Mouse (Mus musculus) MEL (cell line): Measurements from ENCODE around the gene Bpgm. TPM values are rescaled to one million over a fixed set of nuclear protein-coding genes. Genes with fewer than 3 reads are reported as not detected.

ENCODE experiments used
- DNase-seq: peaks from one replicate; pipeline ENCODE4 v3.0.0; 2011; ENCODE audit warnings: low read depth, low spot score
- H3K27ac ChIP-seq: 2 replicates; pipeline ENCODE4 v1.5.1; 2012; ENCODE audit warnings: low read depth, mild to moderate bottlenecking, control low read depth, low read length, moderate library complexity; ENCODE audit not compliant: control insufficient read depth
- H3K27me3 ChIP-seq, 2 experiments: fragments of 150-350 bp in 1 of 2; sonication (generic) in 1 of 2; 2 replicates each; pipeline ENCODE4 v1.6.1; 2012; ENCODE audit warnings: low read length in 2 of 2, mild to moderate bottlenecking in 2 of 2, improper control_type of control experiment in 1 of 2, moderate library complexity in 1 of 2; ENCODE audit not compliant: insufficient read depth in 2 of 2, control insufficient read depth in 1 of 2
- H3K36me3 ChIP-seq, 2 experiments: 2 replicates each; pipeline ENCODE4 v1.6.1; 2012 to 2014; ENCODE audit warnings: low read length in 2 of 2, improper control_type of control experiment in 1 of 2, inconsistent platforms in 1 of 2, mild to moderate bottlenecking in 1 of 2; ENCODE audit not compliant: insufficient read depth in 2 of 2, control insufficient read depth in 1 of 2
- H3K4me1 ChIP-seq, 2 experiments: fragments of 150-350 bp in 1 of 2; sonication (generic) in 1 of 2; 2 replicates each; pipeline ENCODE4 v1.6.1; 2012; ENCODE audit warnings: low read length in 2 of 2, improper control_type of control experiment in 1 of 2, mild to moderate bottlenecking in 1 of 2; ENCODE audit not compliant: insufficient read depth in 2 of 2, control insufficient read depth in 1 of 2
- H3K4me3 ChIP-seq, 2 experiments: fragments of 150-350 bp in 1 of 2; sonication (generic) in 1 of 2; 2 replicates each; pipeline ENCODE4 v1.5.1; 2012; ENCODE audit warnings: low read depth in 2 of 2, low read length in 2 of 2, mild to moderate bottlenecking in 2 of 2, moderate library complexity in 2 of 2, control low read depth in 1 of 2, improper control_type of control experiment in 1 of 2; ENCODE audit not compliant: control insufficient read depth in 1 of 2, insufficient read depth in 1 of 2
- H3K79me2 ChIP-seq: 2 replicates; pipeline ENCODE4 v1.6.1; 2012; ENCODE audit warnings: mild to moderate bottlenecking, low read length, moderate library complexity; ENCODE audit not compliant: control insufficient read depth, poor library complexity, insufficient read depth
- H3K9ac ChIP-seq: 2 replicates; pipeline ENCODE4 v1.6.1; 2012; ENCODE audit warnings: low read depth, mild to moderate bottlenecking, control low read depth, low read length, moderate library complexity; ENCODE audit not compliant: control insufficient read depth, poor library complexity, severe bottlenecking
- H3K9me3 ChIP-seq: fragments of 150-350 bp; sonication (generic); replicated peaks from 2 replicates; pipeline ENCODE4 v1.6.1; 2012; ENCODE audit warnings: mild to moderate bottlenecking, low read length, improper control_type of control experiment, moderate library complexity; ENCODE audit not compliant: insufficient read depth
- BHLHE40 ChIP-seq: IDR thresholded peaks from 2 replicates; pipeline ENCODE4 v1.6.1; 2012; ENCODE audit warnings: low read depth, mild to moderate bottlenecking, inconsistent platforms, low read length, improper control_type of control experiment, borderline replicate concordance
- CHD1 ChIP-seq: IDR thresholded peaks from 2 replicates; pipeline ENCODE4 v1.6.1; 2012; ENCODE audit warnings: low read depth, mild to moderate bottlenecking, inconsistent platforms, low read length, improper control_type of control experiment
- CHD2 ChIP-seq: IDR thresholded peaks from 2 replicates; pipeline ENCODE4 v1.6.1; 2011; ENCODE audit warnings: low read length, improper control_type of control experiment
- CTCF ChIP-seq, 3 experiments: IDR thresholded peaks in 2 of 3; conservative IDR thresholded peaks in 1 of 3; 2 replicates each; pipeline ENCODE4 v1.5.1; 2011 to 2012; ENCODE audit warnings: low read length in 3 of 3, low read depth in 2 of 3, mild to moderate bottlenecking in 2 of 3, improper control_type of control experiment in 1 of 3, inconsistent platforms in 1 of 3, mixed read lengths in 1 of 3, moderate library complexity in 1 of 3; ENCODE audit not compliant: control insufficient read depth in 1 of 3, insufficient read depth in 1 of 3, poor library complexity in 1 of 3, severe bottlenecking in 1 of 3
- E2F4 ChIP-seq: IDR thresholded peaks from 2 replicates; pipeline ENCODE4 v1.6.1; 2011; ENCODE audit warnings: low read depth, low read length, improper control_type of control experiment, borderline replicate concordance
- ELF1 ChIP-seq: IDR thresholded peaks from 2 replicates; pipeline ENCODE4 v1.6.1; 2014; ENCODE audit warnings: low read depth, mild to moderate bottlenecking, inconsistent platforms, low read length, improper control_type of control experiment, moderate library complexity
- EP300 ChIP-seq, 2 experiments: IDR thresholded peaks; 2 replicates each; pipeline ENCODE4 v1.6.1; 2011; ENCODE audit warnings: improper control_type of control experiment in 2 of 2, low read length in 2 of 2, low read depth in 1 of 2, mild to moderate bottlenecking in 1 of 2
- ETS1 ChIP-seq: IDR thresholded peaks from 2 replicates; pipeline ENCODE4 v1.6.1; 2012; ENCODE audit warnings: low read depth, mild to moderate bottlenecking, inconsistent platforms, low read length, improper control_type of control experiment, moderate library complexity
- GABPA ChIP-seq: IDR thresholded peaks from 2 replicates; pipeline ENCODE4 v1.6.1; 2012; ENCODE audit warnings: low read depth, mild to moderate bottlenecking, inconsistent platforms, low read length, improper control_type of control experiment, moderate library complexity
- GATA1 ChIP-seq: IDR thresholded peaks from 2 replicates; pipeline ENCODE4 v1.6.1; 2011; ENCODE audit warnings: low read depth, low read length, improper control_type of control experiment
- HCFC1 ChIP-seq: IDR thresholded peaks from 2 replicates; pipeline ENCODE4 v1.6.1; 2012; ENCODE audit warnings: low read depth, mild to moderate bottlenecking, inconsistent platforms, low read length, improper control_type of control experiment, moderate library complexity
- JUND ChIP-seq: IDR thresholded peaks from 2 replicates; pipeline ENCODE4 v1.6.1; 2011; ENCODE audit warnings: low read depth, mild to moderate bottlenecking, improper control_type of control experiment, low read length
- KAT2A ChIP-seq: conservative IDR thresholded peaks from 2 replicates; pipeline ENCODE4 v1.6.1; 2012; ENCODE audit warnings: low read depth, low read length, improper control_type of control experiment, inconsistent platforms
- MAFK ChIP-seq: IDR thresholded peaks from 2 replicates; pipeline ENCODE4 v1.6.1; 2011; ENCODE audit warnings: low read depth, mild to moderate bottlenecking, low read length, improper control_type of control experiment, borderline replicate concordance
- MAX ChIP-seq: IDR thresholded peaks from 2 replicates; pipeline ENCODE4 v1.6.1; 2011; ENCODE audit warnings: low read length, improper control_type of control experiment
- MAZ ChIP-seq: IDR thresholded peaks from 2 replicates; pipeline ENCODE4 v1.6.1; 2012; ENCODE audit warnings: low read depth, mild to moderate bottlenecking, inconsistent platforms, low read length, improper control_type of control experiment
- MEF2A ChIP-seq: IDR thresholded peaks from 2 replicates; pipeline ENCODE4 v1.6.1; 2014; ENCODE audit warnings: low read depth, mild to moderate bottlenecking, inconsistent platforms, low read length, improper control_type of control experiment; ENCODE audit not compliant: poor library complexity, insufficient replicate concordance, severe bottlenecking; ENCODE audit errors: extremely low read depth
- MXI1 ChIP-seq: IDR thresholded peaks from 2 replicates; pipeline ENCODE4 v1.6.1; 2011; ENCODE audit warnings: mild to moderate bottlenecking, low read depth, low read length, improper control_type of control experiment
- MYB ChIP-seq: IDR thresholded peaks from 2 replicates; pipeline ENCODE4 v1.6.1; 2011; ENCODE audit warnings: mild to moderate bottlenecking, low read depth, low read length, improper control_type of control experiment
- MYC ChIP-seq: IDR thresholded peaks from 2 replicates; pipeline ENCODE4 v1.6.1; 2011; ENCODE audit warnings: low read depth, mild to moderate bottlenecking, low read length, improper control_type of control experiment, moderate library complexity
- NELFE ChIP-seq: IDR thresholded peaks from 2 replicates; pipeline ENCODE4 v1.6.1; 2011; ENCODE audit warnings: low read depth, low read length, improper control_type of control experiment
- POLR2A ChIP-seq, 2 experiments: IDR thresholded peaks; 2 replicates each; pipeline ENCODE4 v1.6.1; 2011 to 2012; ENCODE audit warnings: low read length in 2 of 2, mild to moderate bottlenecking in 2 of 2, control low read depth in 1 of 2, improper control_type of control experiment in 1 of 2, low read depth in 1 of 2, moderate library complexity in 1 of 2; ENCODE audit not compliant: control insufficient read depth in 1 of 2, insufficient read depth in 1 of 2, poor library complexity in 1 of 2
- POLR2AphosphoS2 ChIP-seq: IDR thresholded peaks from 2 replicates; pipeline ENCODE4 v1.6.1; 2011; ENCODE audit warnings: low read length, improper control_type of control experiment
- POLR2AphosphoS5 ChIP-seq: IDR thresholded peaks from 2 replicates; pipeline ENCODE4 v1.6.1; 2012; ENCODE audit warnings: low read depth, borderline replicate concordance, mild to moderate bottlenecking, inconsistent platforms, low read length, moderate library complexity, mixed read lengths
- RAD21 ChIP-seq: IDR thresholded peaks from 2 replicates; pipeline ENCODE4 v1.6.1; 2011; ENCODE audit warnings: mild to moderate bottlenecking, low read depth, low read length, improper control_type of control experiment
- RCOR1 ChIP-seq: IDR thresholded peaks from 2 replicates; pipeline ENCODE4 v1.6.1; 2012; ENCODE audit warnings: low read depth, mild to moderate bottlenecking, inconsistent platforms, low read length, improper control_type of control experiment
- SIN3A ChIP-seq: IDR thresholded peaks from 2 replicates; pipeline ENCODE4 v1.6.1; 2012; ENCODE audit warnings: low read length, improper control_type of control experiment, inconsistent platforms
- SMC3 ChIP-seq: IDR thresholded peaks from 2 replicates; pipeline ENCODE4 v1.6.1; 2011; ENCODE audit warnings: low read depth, low read length, improper control_type of control experiment
- TAL1 ChIP-seq: IDR thresholded peaks from 2 replicates; pipeline ENCODE4 v1.6.1; 2012; ENCODE audit warnings: mild to moderate bottlenecking, inconsistent platforms, low read length, moderate library complexity, mixed read lengths
- TCF12 ChIP-seq: IDR thresholded peaks from 2 replicates; pipeline ENCODE4 v1.6.1; 2014; ENCODE audit warnings: low read depth, mild to moderate bottlenecking, inconsistent platforms, low read length, improper control_type of control experiment, moderate library complexity
- UBTF ChIP-seq: IDR thresholded peaks from 2 replicates; pipeline ENCODE4 v1.6.1; 2012; ENCODE audit warnings: low read depth, mild to moderate bottlenecking, inconsistent platforms, low read length, improper control_type of control experiment, moderate library complexity, borderline replicate concordance; ENCODE audit not compliant: insufficient read depth
- USF1 ChIP-seq: IDR thresholded peaks from 2 replicates; pipeline ENCODE4 v1.6.1; 2014; ENCODE audit warnings: low read depth, mild to moderate bottlenecking, inconsistent platforms, low read length, improper control_type of control experiment, moderate library complexity
- USF2 ChIP-seq, 2 experiments: IDR thresholded peaks; 2 replicates each; pipeline ENCODE4 v1.6.1; 2011 to 2012; ENCODE audit warnings: improper control_type of control experiment in 2 of 2, low read length in 2 of 2, borderline replicate concordance in 1 of 2, inconsistent platforms in 1 of 2, low read depth in 1 of 2, mild to moderate bottlenecking in 1 of 2; ENCODE audit not compliant: insufficient read depth in 1 of 2
- ZC3H11A ChIP-seq: IDR thresholded peaks from 2 replicates; pipeline ENCODE4 v1.6.1; 2012; ENCODE audit warnings: low read depth, mild to moderate bottlenecking, inconsistent platforms, low read length, improper control_type of control experiment
- ZKSCAN1 ChIP-seq: IDR thresholded peaks from 2 replicates; pipeline ENCODE4 v1.6.1; 2012; ENCODE audit warnings: low read depth, mild to moderate bottlenecking, inconsistent platforms, low read length, improper control_type of control experiment, moderate library complexity
- ZNF384 ChIP-seq: IDR thresholded peaks from 2 replicates; pipeline ENCODE4 v1.6.1; 2012; ENCODE audit warnings: low read depth, mild to moderate bottlenecking, inconsistent platforms, low read length, improper control_type of control experiment
- polyA plus RNA-seq, 2 experiments: library from polyadenylated mRNA; stranded (reverse) in 1 of 2; unstranded in 1 of 2; fragments of >175 nt in 1 of 2; fragments of >200 nt in 1 of 2; gene quantifications; 2 replicates each; pipeline versions ENCODE4 v1.2.1 to v1.2.4; 2012; ENCODE audit warnings: low replicate concordance in 2 of 2, low read depth in 1 of 2; ENCODE audit not compliant: insufficient read length in 2 of 2, insufficient read depth in 1 of 2, missing spikeins in 1 of 2
- total RNA-seq: library from RNA; depleted of rRNA; stranded (reverse); fragments of 300-350 nt; gene quantifications from 2 replicates; pipeline ENCODE4 v1.2.3, GENCODE M21; 2012

The Bpgm gene
- total and polyA plus RNA-seq, 3 experiments: 11.1 to 14.1 TPM; not detected in 1

DNA sequence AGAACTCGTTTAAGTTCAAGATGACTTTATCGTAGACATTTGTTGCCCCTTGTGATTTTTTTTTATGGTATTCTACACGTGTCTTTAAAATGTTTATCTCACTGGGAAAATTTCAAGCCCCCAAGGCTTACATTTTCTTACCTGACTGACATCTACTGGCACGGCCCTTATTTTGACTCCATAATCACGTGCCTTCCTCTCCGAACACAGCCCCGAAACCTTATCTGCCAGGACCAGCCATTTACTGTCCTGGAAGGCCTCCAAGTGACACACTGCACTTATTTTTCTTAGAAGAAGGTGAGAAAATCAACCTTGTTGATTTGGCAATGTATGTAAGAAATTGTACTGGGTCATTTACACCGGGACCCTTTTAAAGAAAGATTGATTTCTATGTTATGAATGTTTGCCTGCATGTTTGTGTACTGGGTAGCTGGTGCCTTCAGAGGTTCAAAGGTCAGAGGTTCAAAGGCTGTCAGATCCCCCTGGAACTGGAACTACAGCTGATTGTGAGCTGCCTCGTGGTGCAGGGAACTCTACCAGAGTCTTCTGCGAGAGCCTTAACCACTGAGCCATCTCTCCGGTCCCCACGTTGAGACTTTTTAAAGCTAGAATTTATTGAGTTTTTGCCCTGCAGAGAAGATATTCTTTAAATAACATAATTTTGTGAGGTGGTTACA, 4.4 kb upstream of the Bpgm start:
- Histone ChIP-seq H3K9ac (no peak overlapping the region), H3K27ac (peak overlapping the region; percentile 46), H3K36me3 (peaks cover 0 to 18% of the 10 kb centered on the region in 2 experiments; a peak in 2 of 4 replicates), H3K27me3 (peaks cover 6 to 13% of the 10 kb centered on the region in 2 experiments), H3K4me1 (peaks cover 15 to 17% of the 10 kb centered on the region in 2 experiments), H3K9me3 (no peaks in the 10 kb centered on the region), H3K79me2 (no peaks in the 10 kb centered on the region; the same call in 1 of the 2 replicates), H3K4me3 (peak overlapping the region in 1 of 2 experiments; percentile 43; a peak in 1 of 4 replicates)
- DNase-seq: peak; percentile 91
- TF ChIP-seq MAX: peak; percentile 90
- TF ChIP-seq GATA1: peak; percentile 91
- no peak for TF ChIP-seq POLR2A (IDR thresholded peaks at IDR 0.05; ENCODE audit: control insufficient read depth in 1 of 2, insufficient read depth in 1 of 2, low read depth in 1 of 2, low read length in 2 of 2, poor library complexity in 1 of 2)
- TF ChIP-seq GABPA: no peak
- peak in 1 of 2 experiments; percentile 68; a peak in 2 of 4 replicates for TF ChIP-seq USF2 (IDR thresholded peaks at IDR 0.05; ENCODE audit: borderline replicate concordance in 1 of 2, insufficient read depth in 1 of 2, low read depth in 1 of 2, low read length in 2 of 2)
- no peak for TF ChIP-seq JUND
- no peak; the same call in 1 of the 2 replicates for TF ChIP-seq HCFC1
- TF ChIP-seq RCOR1: peak; percentile 90
- TF ChIP-seq TCF12: peak; percentile 95
- no peak for TF ChIP-seq ZC3H11A
- peak; percentile 91 for TF ChIP-seq ETS1
- no peak for TF ChIP-seq ELF1
- peak; percentile 91 for TF ChIP-seq SIN3A
- TF ChIP-seq MAFK: peak; percentile 32; the same call in 1 of the 2 replicates
- TF ChIP-seq RAD21: no peak
- peak; percentile 99 for TF ChIP-seq BHLHE40
- TF ChIP-seq POLR2AphosphoS2: no peak
- no peak for TF ChIP-seq SMC3
- no peak for TF ChIP-seq KAT2A
- no peak for TF ChIP-seq CTCF (IDR thresholded peaks at IDR 0.05 in 2 of 3, conservative IDR thresholded peaks at IDR 0.05 in 1 of 3; ENCODE audit: control insufficient read depth in 1 of 3, insufficient read depth in 1 of 3, low read depth in 2 of 3, low read length in 3 of 3, poor library complexity in 1 of 3, severe bottlenecking in 1 of 3)
- peak; percentile 85 for TF ChIP-seq MYC
- TF ChIP-seq POLR2AphosphoS5: no peak
- TF ChIP-seq NELFE: no peak
- TF ChIP-seq MXI1: peak; percentile 88
- peak; percentile 94 for TF ChIP-seq USF1
- no peak for TF ChIP-seq E2F4
- TF ChIP-seq ZKSCAN1: no peak
- no peak; the same call in 1 of the 2 replicates for TF ChIP-seq CHD2
- TF ChIP-seq TAL1: peak; percentile 96
- no peak for TF ChIP-seq MYB
- no peak for TF ChIP-seq CHD1
- TF ChIP-seq UBTF: no peak
- TF ChIP-seq MEF2A: peak; percentile 36; the same call in 1 of the 2 replicates
- peak; percentile 90 for TF ChIP-seq EP300 (IDR thresholded peaks at IDR 0.05; ENCODE audit: low read depth in 1 of 2, low read length in 2 of 2)
- no peak for TF ChIP-seq MAZ
- 0 out of 2 replicates have a peak, but pooled peaks have one; percentile 31 for TF ChIP-seq ZNF384
